Mouse (Mus musculus) kidney, embryonic 16.5 days (tissue): ENCODE results near the gene Drd2. TPM values are rescaled to one million over a fixed set of nuclear protein-coding genes. Genes with fewer than 3 reads are reported as not detected.

Experiments
- ATAC-seq: fragments of 200-750 bp; cut with Nextera tagmentation; 2 replicates; pipeline ENCODE4 v1.8.0; 2017; ENCODE audit warnings: moderate TSS enrichment; ENCODE audit not compliant: low FRiP score, low TSS enrichment
- H3K27ac ChIP-seq: fragments of 300-500 bp; sonication (generic); 2 replicates; pipeline ENCODE4 v1.5.1; 2014; ENCODE audit warnings: low read length
- H3K27me3 ChIP-seq: fragments of 300-500 bp; sonication (generic); 2 replicates; pipeline ENCODE4 v1.6.1; 2014; ENCODE audit warnings: low read length, control low read depth, mixed read lengths; ENCODE audit not compliant: insufficient read depth
- H3K36me3 ChIP-seq: fragments of 300-500 bp; sonication (generic); 2 replicates; pipeline ENCODE4 v1.6.1; 2014; ENCODE audit warnings: low read length, control low read depth, mixed read lengths; ENCODE audit not compliant: insufficient read depth
- H3K4me1 ChIP-seq: fragments of 300-500 bp; sonication (generic); 2 replicates; pipeline ENCODE4 v1.6.1; 2014; ENCODE audit warnings: low read length, control low read depth, mixed read lengths; ENCODE audit not compliant: insufficient read depth
- H3K4me2 ChIP-seq: fragments of 300-500 bp; sonication (generic); replicated peaks from 2 replicates; pipeline ENCODE4 v1.6.1; 2014; ENCODE audit warnings: low read depth, low read length
- H3K4me3 ChIP-seq: fragments of 300-500 bp; sonication (generic); 2 replicates; pipeline ENCODE4 v1.5.1; 2014; ENCODE audit warnings: mild to moderate bottlenecking, low read length
- H3K9ac ChIP-seq: fragments of 300-500 bp; sonication (generic); replicated peaks from 2 replicates; pipeline ENCODE4 v1.6.1; 2014; ENCODE audit warnings: low read length
- H3K9me3 ChIP-seq: fragments of 300-500 bp; sonication (generic); 2 replicates; pipeline ENCODE4 v1.6.1; 2016; ENCODE audit warnings: low read length, control low read depth
- WGBS: fragments of 180-500 bp; shearing (Covaris S2); extraction: QIAGEN DNeasy Blood & Tissue Kit; methylation state at CpG from one replicate; pipeline ENCODE4 v1.1.7; 2014; 5-methylcytosine and 5-hydroxymethylcytosine counted together
- polyA plus RNA-seq: library from polyadenylated mRNA; unstranded; fragments of >200 nt; fragmentation: Nextera tagmentation; extraction: Ambion mirVana; gene quantifications from 2 replicates; pipeline ENCODE4 v1.2.1, GENCODE M21; 2015

Drd2 gene
- polyA plus RNA-seq, 1 experiment from 2014 or later, result 0.10 TPM

DNA sequence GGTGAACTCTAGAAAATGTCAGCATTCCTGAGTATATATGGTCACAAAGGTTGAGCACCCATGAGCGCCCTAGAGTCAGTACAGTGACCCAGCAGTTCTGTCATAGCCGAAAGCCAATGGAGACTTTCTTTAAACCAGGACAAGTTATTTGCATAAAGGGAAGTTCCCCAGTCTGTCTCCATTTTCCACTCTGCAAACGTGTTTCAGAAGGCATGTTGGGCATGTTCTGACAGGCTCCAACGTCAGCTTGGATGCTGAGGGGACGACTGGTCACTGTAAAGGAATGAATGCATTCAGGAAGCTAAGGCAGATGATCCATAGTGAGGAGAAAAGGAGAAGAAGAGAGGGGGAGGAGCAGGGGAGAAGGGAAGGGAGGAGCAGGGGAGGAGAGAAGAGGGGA, 87.1 kb downstream of the Drd2 start:
- Histone ChIP-seq H3K9ac (no peak overlapping the region), H3K27me3 (no peaks in the 10 kb centered on the region), H3K4me1 (no peaks in the 10 kb centered on the region), H3K27ac (no peak overlapping the region), H3K4me2 (no peak overlapping the region), H3K4me3 (no peak overlapping the region), H3K9me3 (no peaks in the 10 kb centered on the region), H3K36me3 (no peaks in the 10 kb centered on the region)
- 67% methylated on average over 5 of the region's 5 CpGs for WGBS
- ATAC-seq, result no peak

DNA sequence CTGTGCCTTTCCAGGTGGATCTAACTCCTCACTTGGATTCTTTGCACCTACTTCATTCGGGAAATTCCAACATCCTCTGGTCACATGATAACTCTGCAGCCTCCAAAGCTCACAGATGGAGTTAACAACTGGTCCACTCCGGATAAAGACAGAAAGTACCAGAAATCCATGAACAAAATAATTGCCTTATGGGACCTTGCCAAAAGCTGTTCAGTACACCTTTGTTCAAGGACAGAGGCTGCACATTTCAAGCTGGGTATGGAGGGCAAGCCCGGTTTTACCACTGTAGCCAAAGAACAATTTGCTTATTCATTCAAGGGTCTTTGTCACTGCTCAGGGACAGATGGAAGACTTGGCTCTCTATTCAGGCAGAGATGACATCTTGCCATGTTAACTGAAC, 102.2 kb downstream of the Drd2 start:
- ATAC-seq, result no peak
- Histone ChIP-seq H3K4me3 (no peak overlapping the region), H3K4me2 (no peak overlapping the region), H3K27ac (no peak overlapping the region), H3K27me3 (no peaks in the 10 kb centered on the region), H3K9ac (no peak overlapping the region), H3K9me3 (no peaks in the 10 kb centered on the region), H3K4me1 (no peaks in the 10 kb centered on the region), H3K36me3 (no peaks in the 10 kb centered on the region)
- 88% methylated on average over 3 of the region's 3 CpGs for WGBS

DNA sequence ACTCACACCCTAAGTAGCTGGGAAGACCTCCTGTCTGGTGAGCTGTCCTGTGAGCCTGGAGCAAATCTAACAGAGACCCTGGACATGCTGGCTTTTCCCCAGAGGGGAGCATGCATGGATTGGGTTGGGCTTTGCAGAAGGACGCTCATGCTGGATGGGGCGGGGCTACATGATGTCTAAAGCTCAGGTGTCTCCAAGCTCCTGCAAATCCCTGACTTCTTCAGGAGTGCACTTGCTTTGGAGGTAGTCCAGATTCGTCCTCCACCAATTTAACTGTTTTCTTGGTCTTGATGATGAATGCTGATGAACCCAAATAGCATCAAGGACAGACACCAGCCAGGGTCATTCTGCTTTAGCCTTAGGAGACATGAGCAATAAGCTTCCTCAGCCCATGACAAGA, 110.1 kb downstream of the Drd2 start:
- Histone ChIP-seq H3K9me3 (no peaks in the 10 kb centered on the region; the same call in 1 of the 2 replicates), H3K4me2 (no peak overlapping the region), H3K36me3 (no peaks in the 10 kb centered on the region), H3K4me3 (no peak overlapping the region), H3K4me1 (no peaks in the 10 kb centered on the region), H3K27me3 (no peaks in the 10 kb centered on the region), H3K9ac (no peak overlapping the region), H3K27ac (no peak overlapping the region)
- no peak for ATAC-seq
- WGBS, result 66% methylated on average over 3 of the region's 3 CpGs

DNA sequence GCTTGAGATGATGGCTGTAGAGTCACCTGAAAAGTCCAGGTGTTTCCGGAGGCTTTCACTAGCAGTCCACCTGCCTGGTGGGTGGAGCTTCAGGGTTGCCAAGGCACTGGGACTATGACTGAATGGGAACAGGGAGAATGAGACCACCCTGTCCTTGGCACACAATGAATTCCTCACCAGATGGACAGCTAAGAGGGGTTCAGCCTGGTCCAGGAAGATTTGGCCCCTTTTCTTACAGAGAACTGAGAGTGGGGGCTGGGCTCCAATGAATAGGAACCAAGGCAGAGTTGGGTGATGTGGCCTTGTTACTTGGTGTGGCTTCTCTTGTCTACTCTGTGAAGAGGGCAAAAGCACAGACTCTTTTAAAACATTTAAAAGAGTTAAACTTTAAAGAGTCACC, 112.0 kb downstream of the Drd2 start:
- no peak for ATAC-seq
- WGBS, result 96% methylated on average over 1 of the region's 1 CpGs
- H3K27me3 ChIP-seq, result no peaks in the 10 kb centered on the region

DNA sequence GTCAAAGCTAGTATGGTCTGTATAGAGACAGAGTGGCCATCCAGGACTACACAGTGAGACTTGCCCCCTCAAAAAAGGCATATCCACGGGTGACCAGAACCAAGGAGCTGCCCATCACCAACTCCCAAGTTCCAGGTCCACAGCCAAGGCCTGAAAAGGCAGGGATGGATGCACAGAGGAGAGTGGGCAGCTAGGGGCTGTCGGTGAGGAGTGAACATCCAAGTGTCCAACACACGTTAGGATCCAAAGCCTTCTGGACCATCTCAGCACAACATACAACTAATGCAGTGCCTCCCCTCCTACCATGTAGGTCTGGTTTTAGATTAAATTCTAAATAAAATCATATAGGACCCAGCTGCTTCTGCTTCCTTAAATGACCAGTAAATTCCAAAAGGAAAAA, 115.7 kb downstream of the Drd2 start:
- 87% methylated on average over 3 of the region's 3 CpGs for WGBS
- no peak for ATAC-seq

More for the DNA sequence above, 112.0 kb downstream of the Drd2 start:
- H3K36me3 ChIP-seq, result no peaks in the 10 kb centered on the region
- no peak overlapping the region for H3K4me3 ChIP-seq
- H3K9ac ChIP-seq, result no peak overlapping the region
- H3K9me3 ChIP-seq, result no peaks in the 10 kb centered on the region; the same call in 1 of the 2 replicates
- H3K4me1 ChIP-seq, result no peaks in the 10 kb centered on the region
- no peak overlapping the region for H3K27ac ChIP-seq
- H3K4me2 ChIP-seq, result no peak overlapping the region

More for the DNA sequence above, 115.7 kb downstream of the Drd2 start:
- Histone ChIP-seq H3K36me3 (no peaks in the 10 kb centered on the region), H3K4me2 (no peak overlapping the region), H3K9ac (no peak overlapping the region), H3K27me3 (no peaks in the 10 kb centered on the region), H3K9me3 (no peaks in the 10 kb centered on the region; the same call in 1 of the 2 replicates), H3K27ac (no peak overlapping the region), H3K4me1 (no peaks in the 10 kb centered on the region), H3K4me3 (no peak overlapping the region)

Other genes starting within 250 kb of the Drd2 start
- not detected in 2 replicates for gene Gm4894, start 90.1 kb upstream of the Drd2 start, polyA plus RNA-seq
- 0.07 TPM in 1 of 2 replicates, not detected in the other for gene Ankk1, start 86.4 kb downstream of the Drd2 start, polyA plus RNA-seq
- gene Ttc12, start 145.6 kb downstream of the Drd2 start, polyA plus RNA-seq, result 3.5 and 4.0 TPM in 2 replicates